8 mouse cellular contexts compared by ENCODE assay signal in genomic region chr8:126591821-126592268, GRCm38 (mm10). TPM values are rescaled to one million over a fixed set of nuclear protein-coding genes. Genes with fewer than 3 reads are reported as not detected.
DNase-seq lines count a peak whose midpoint lies in the region; ATAC-seq lines count a peak whose summit lies in the region.

No protein-coding gene starts in this region.

- peak; percentile 57 to 70 for DNase-seq in right cerebral cortex, postnatal 10 days (ENCODE audit: low spot score in 2 of 2)
- no peak for DNase-seq in right cerebral cortex, postnatal 36 days (ENCODE audit: low spot score in 2 of 2)
- peak; percentile 90 for DNase-seq in brain, adult 2 months (ENCODE audit: low read depth, low spot score)
- DNase-seq in limb, embryonic 10.5 days (ENCODE audit: low spot score): peak; percentile 62
- DNase-seq in thymus, postnatal 4 days: peak; percentile 65

- 0% methylated on average over 9 of the region's 9 CpGs for WGBS in forebrain, embryonic 15.5 days
- 0% methylated on average over 9 of the region's 9 CpGs for WGBS in hindbrain, embryonic 13.5 days
- WGBS in limb, embryonic 10.5 days: 2% methylated on average over 9 of the region's 9 CpGs
- 0% methylated on average over 9 of the region's 9 CpGs for WGBS in midbrain, embryonic 13.5 days

- H3K27me3 ChIP-seq in forebrain, embryonic 15.5 days: no peaks in the 10 kb centered on the region
- H3K27me3 ChIP-seq in hindbrain, embryonic 13.5 days: no peaks in the 10 kb centered on the region
- peaks cover 2% of the 10 kb centered on the region; the same call in 1 of the 2 replicates for H3K27me3 ChIP-seq in limb, embryonic 10.5 days (ENCODE audit: low read depth, poor library complexity, severe bottlenecking)
- H3K27me3 ChIP-seq in midbrain, embryonic 13.5 days: no peaks in the 10 kb centered on the region

- H3K36me3 ChIP-seq in forebrain, embryonic 15.5 days: peaks cover 2% of the 10 kb centered on the region; the same call in 1 of the 2 replicates
- H3K36me3 ChIP-seq in hindbrain, embryonic 13.5 days: peaks cover 14% of the 10 kb centered on the region
- H3K36me3 ChIP-seq in limb, embryonic 10.5 days: peaks cover 35% of the 10 kb centered on the region
- peaks cover 9% of the 10 kb centered on the region; the same call in 1 of the 2 replicates for H3K36me3 ChIP-seq in midbrain, embryonic 13.5 days

- peaks cover 66% of the 10 kb centered on the region for H3K4me1 ChIP-seq in forebrain, embryonic 15.5 days
- peaks cover 67% of the 10 kb centered on the region for H3K4me1 ChIP-seq in hindbrain, embryonic 13.5 days (replicated peaks)
- peaks cover 85% of the 10 kb centered on the region for H3K4me1 ChIP-seq in limb, embryonic 10.5 days
- peaks cover 67% of the 10 kb centered on the region for H3K4me1 ChIP-seq in midbrain, embryonic 13.5 days (replicated peaks)

- no peak for ATAC-seq in forebrain, embryonic 15.5 days (replicated peaks)
- no peak for ATAC-seq in hindbrain, embryonic 13.5 days (ENCODE audit: low FRiP score)
- no peak for ATAC-seq in midbrain, embryonic 13.5 days

- H3K9me3 ChIP-seq in forebrain, embryonic 15.5 days: no peaks in the 10 kb centered on the region
- H3K9me3 ChIP-seq in hindbrain, embryonic 13.5 days: no peaks in the 10 kb centered on the region
- H3K9me3 ChIP-seq in limb, embryonic 10.5 days (replicated peaks): no peaks in the 10 kb centered on the region
- H3K9me3 ChIP-seq in midbrain, embryonic 13.5 days: no peaks in the 10 kb centered on the region

- H3K4me2 ChIP-seq in forebrain, embryonic 15.5 days (replicated peaks): peak overlapping the region; percentile 83
- peak overlapping the region; percentile 100 for H3K4me2 ChIP-seq in hindbrain, embryonic 13.5 days
- peak overlapping the region; percentile 100 for H3K4me2 ChIP-seq in midbrain, embryonic 13.5 days (replicated peaks)

- peak overlapping the region; percentile 86 for H3K4me3 ChIP-seq in forebrain, embryonic 15.5 days
- H3K4me3 ChIP-seq in hindbrain, embryonic 13.5 days: peak overlapping the region; percentile 100
- H3K4me3 ChIP-seq in limb, embryonic 10.5 days: peak overlapping the region; percentile 100
- peak overlapping the region; percentile 100 for H3K4me3 ChIP-seq in midbrain, embryonic 13.5 days (replicated peaks)

- H3K27ac ChIP-seq in forebrain, embryonic 15.5 days (replicated peaks): peak overlapping the region; percentile 100
- H3K27ac ChIP-seq in hindbrain, embryonic 13.5 days: peak overlapping the region; percentile 99
- H3K27ac ChIP-seq in limb, embryonic 10.5 days: peak overlapping the region; percentile 98
- peak overlapping the region; percentile 99 for H3K27ac ChIP-seq in midbrain, embryonic 13.5 days

- H3K9ac ChIP-seq in forebrain, embryonic 15.5 days (replicated peaks): peak overlapping the region; percentile 96
- peak overlapping the region; percentile 100 for H3K9ac ChIP-seq in hindbrain, embryonic 13.5 days
- H3K9ac ChIP-seq in midbrain, embryonic 13.5 days (replicated peaks): peak overlapping the region; percentile 100

RNA-seq across cellular contexts. Expression of gene Irf2bp2, which starts 1.9 kb away (rescaled TPM):
- 10.5 and 11.1 TPM in 2 replicates for polyA plus RNA-seq in forebrain, embryonic 15.5 days (2015; fragmentation: Nextera tagmentation; extraction: Ambion mirVana)
- 9.0 TPM in 2 replicates for polyA plus RNA-seq in hindbrain, embryonic 13.5 days (2015; fragmentation: Nextera tagmentation; extraction: Ambion mirVana)
- polyA plus RNA-seq in limb, embryonic 10.5 days (2016; fragmentation: Nextera tagmentation; extraction: Ambion mirVana): 4.2 and 4.5 TPM in 2 replicates
- 8.3 and 9.2 TPM in 2 replicates for polyA plus RNA-seq in midbrain, embryonic 13.5 days (2015; fragmentation: Nextera tagmentation; extraction: Ambion mirVana)

Comparison
In these comparisons a context has a peak if more than half of its experiments do, and no peak if none do; other contexts are left out.
1. DNase-seq: peak in right cerebral cortex, postnatal 10 days (2 of 2), brain, adult 2 months (single experiment), limb, embryonic 10.5 days (single experiment) and thymus, postnatal 4 days (single experiment); none in right cerebral cortex, postnatal 36 days (0 of 2).
2. Peak in every context shown above with its lines, with median percentiles within 50 percentile points of each other: H3K27ac ChIP-seq, H3K4me2 ChIP-seq, H3K4me3 ChIP-seq and H3K9ac ChIP-seq.